ENCODE assay signal across 19 mouse cellular contexts in the genomic region with DNA sequence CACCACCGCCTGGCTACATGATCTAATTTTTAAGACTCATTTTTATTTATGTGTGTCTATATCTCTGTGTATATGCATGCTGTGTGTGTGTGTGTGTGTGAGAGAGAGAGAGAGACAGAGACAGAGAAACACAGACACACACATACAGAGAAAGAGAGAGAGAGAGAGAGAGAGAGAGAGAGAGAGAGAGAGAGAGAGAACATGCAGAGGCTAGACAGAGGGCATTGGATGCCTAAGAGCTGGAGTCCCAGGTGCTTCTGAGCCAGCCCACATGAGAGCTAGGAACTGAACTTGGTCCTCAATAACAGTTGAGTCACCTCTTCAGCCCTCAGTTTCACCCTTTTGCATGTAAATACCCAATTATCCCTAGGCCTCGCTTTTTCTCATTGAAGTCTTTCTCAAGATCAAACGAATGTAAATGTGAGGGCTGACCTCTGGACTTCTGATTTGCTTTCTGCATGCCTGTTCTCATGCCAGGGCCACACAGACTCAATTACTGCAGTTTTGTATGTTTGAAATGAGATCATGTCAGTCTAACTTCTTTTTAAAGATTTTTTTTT.
"Had no signal": no experiment of that assay in that cellular context is flagged by ENCODE, and none has a peak within 500 bp of the region (broad histone marks: within the 10 kb centered on the region; RNA-seq: fewer than 3 reads in every experiment).

No protein-coding gene starts in this region.

- DNase-seq: liver, postnatal 0 days; lung, adult 2 months; lung, postnatal 4 days; midbrain, embryonic 14.5 days; retina, postnatal 1 day; right cerebral cortex, adult 18-20 months; right cerebral cortex, postnatal 25 days; right cerebral cortex, postnatal 4 days; spleen, adult 18-20 months; thymus, adult 18-20 months; thymus, postnatal 14 days; thymus, postnatal 36 days had no signal

- H3K4me3 ChIP-seq: lung, embryonic 15.5 days; midbrain, embryonic 10.5 days; myocyte; neural tube, embryonic 13.5 days; neural tube, embryonic 15.5 days had no signal

- H3K4me1 ChIP-seq: lung, embryonic 15.5 days; midbrain, embryonic 10.5 days; neural tube, embryonic 13.5 days; neural tube, embryonic 15.5 days had no signal

- H3K27me3 ChIP-seq: lung, embryonic 15.5 days; neural tube, embryonic 13.5 days; neural tube, embryonic 15.5 days had no signal

- H3K9ac ChIP-seq: liver, postnatal 0 days; lung, embryonic 15.5 days; neural tube, embryonic 13.5 days; neural tube, embryonic 15.5 days had no signal

- H3K4me2 ChIP-seq: lung, embryonic 15.5 days; neural tube, embryonic 13.5 days; neural tube, embryonic 15.5 days had no signal

- H3K9me3 ChIP-seq: lung, embryonic 15.5 days; midbrain, embryonic 10.5 days; neural tube, embryonic 13.5 days; neural tube, embryonic 15.5 days had no signal

- H3K27ac ChIP-seq: lung, embryonic 15.5 days; midbrain, embryonic 10.5 days; neural tube, embryonic 13.5 days; neural tube, embryonic 15.5 days had no signal

- ATAC-seq: liver, postnatal 0 days; lung, postnatal 0 days; midbrain, embryonic 16.5 days had no signal

- H3K36me3 ChIP-seq: lung, embryonic 15.5 days; midbrain, embryonic 10.5 days; neural tube, embryonic 13.5 days; neural tube, embryonic 15.5 days had no signal
